Mouse (Mus musculus): ENCODE measurements around the gene Lca5l.

GRCm38 (mm10) chr16:96201485-96202232 is 9.6 kb upstream of the Lca5l start:
- TF ChIP-seq CTCF (conservative IDR thresholded peaks at IDR 0.05; ENCODE audit: low read length) (no peak), NANOG (IDR thresholded peaks at IDR 0.05; ENCODE audit: borderline replicate concordance, low read length) (no peak), POU5F1 (IDR thresholded peaks at IDR 0.05; ENCODE audit: borderline replicate concordance, low read length) (no peak)

Measured in E14TG2a.4 (cell line).